Mouse (Mus musculus): Measurements from ENCODE around the gene Pinlyp.

DNA sequence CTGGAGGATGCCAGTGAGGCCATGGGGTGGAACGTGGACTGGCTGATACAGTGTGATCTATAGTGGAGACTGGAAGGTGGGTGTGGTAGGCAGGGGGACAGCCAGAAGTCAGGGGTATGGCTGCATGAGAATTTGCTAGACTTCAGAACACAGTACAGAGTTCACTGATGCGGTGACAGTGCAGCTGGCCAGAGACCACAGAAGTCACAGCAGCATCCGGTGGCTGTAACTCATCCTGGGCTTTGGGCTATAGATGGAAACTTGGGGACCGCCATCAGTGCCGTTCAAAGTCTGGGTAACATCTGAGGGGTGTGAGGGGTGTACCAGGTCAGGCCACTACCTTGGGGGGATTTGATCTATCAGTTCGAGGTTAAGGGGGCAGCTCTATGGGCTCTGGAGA is 22.2 kb downstream of the Pinlyp start:
- TF ChIP-seq GATA1 (IDR thresholded peaks at IDR 0.05; ENCODE audit: borderline replicate concordance, low read length) (no peak), FLI1 (IDR thresholded peaks at IDR 0.05; ENCODE audit: low read length) (no peak)

Measured in megakaryocyte, embryonic 14.5 days (primary cell).